25 mouse cellular contexts compared by ENCODE assay signal in the genomic region with DNA sequence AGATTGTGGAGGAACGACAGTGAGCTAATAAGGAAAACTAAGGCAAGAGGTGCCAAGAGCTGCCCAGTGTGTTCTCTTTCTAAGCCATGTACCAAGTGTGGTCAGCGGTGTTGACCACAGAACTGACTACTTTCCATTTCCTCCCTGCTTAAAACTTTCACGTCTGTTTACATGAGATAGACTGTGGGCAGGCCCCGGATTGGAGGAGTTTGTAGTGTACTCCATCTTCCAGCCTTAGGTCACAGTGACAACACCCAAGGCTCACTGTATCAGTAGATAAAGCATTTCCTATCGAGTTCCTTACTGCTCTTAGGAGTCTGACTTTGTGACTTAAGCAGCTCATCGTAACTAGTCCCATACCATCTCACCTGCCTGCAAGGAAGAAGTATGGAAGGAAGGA.
A peak's percentile ranks its signal among the peaks of the same experiment; 100 is the strongest.
DNase-seq lines count a peak whose midpoint lies in the region; ATAC-seq and TF ChIP-seq lines count a peak whose summit lies in the region.
"Had no signal": no experiment of that assay in that cellular context is flagged by ENCODE, and none has a peak within 500 bp of the region (broad histone marks: within the 10 kb centered on the region; RNA-seq: fewer than 3 reads in every experiment).

No protein-coding gene starts in this region.

- no peak overlapping the region for H3K4me3 ChIP-seq in liver, embryonic 11.5 days (ENCODE audit: low read depth, low read length)
- no peak overlapping the region for H3K4me3 ChIP-seq in liver, postnatal 0 days (ENCODE audit: low read depth, low read length)
- H3K4me3 ChIP-seq in MEL (ENCODE audit: control insufficient read depth in 1 of 2, insufficient read depth in 1 of 2, low read depth in 2 of 2, low read length in 2 of 2): no peak overlapping the region
- no peak overlapping the region for H3K4me3 ChIP-seq in hindbrain, embryonic 13.5 days
- H3K4me3 ChIP-seq: embryonic facial prominence, embryonic 10.5 days; embryonic facial prominence, embryonic 12.5 days; forebrain, embryonic 13.5 days; forebrain, embryonic 15.5 days had no signal

- no peak overlapping the region for H3K4me2 ChIP-seq in liver, embryonic 11.5 days
- H3K4me2 ChIP-seq in liver, postnatal 0 days (ENCODE audit: low read depth, low read length): no peak overlapping the region
- H3K4me2 ChIP-seq in hindbrain, embryonic 13.5 days: no peak overlapping the region
- H3K4me2 ChIP-seq: embryonic facial prominence, embryonic 12.5 days; forebrain, embryonic 13.5 days; forebrain, embryonic 15.5 days had no signal

- no peaks in the 10 kb centered on the region for H3K79me2 ChIP-seq in MEL (ENCODE audit: control insufficient read depth, insufficient read depth, low read length, poor library complexity)

- no peak for TF ChIP-seq RAD21 in MEL (IDR thresholded peaks at IDR 0.05; ENCODE audit: low read depth, low read length)

- no peak for DNase-seq in liver, embryonic 11.5 days (ENCODE audit: low spot score)
- no peak for DNase-seq in liver, postnatal 0 days
- peak; percentile 89 for DNase-seq in 416B (ENCODE audit: low read depth)
- peak; percentile 25 for DNase-seq in MEL (ENCODE audit: low read depth, low spot score)
- DNase-seq in adrenal gland, postnatal 14 days: no peak
- DNase-seq in thymus, postnatal 10 days (ENCODE audit: low spot score in 2 of 2): no peak
- DNase-seq: adrenal gland, adult 2 months; adrenal gland, postnatal 10 days; adrenal gland, postnatal 36 days; B cell, adult 2 months; cerebellum, adult 11-12 months; cerebellum, adult 2 months; cerebellum, adult 9-11 months; cerebellum, postnatal 14 days; cerebellum, postnatal 36 days; forebrain, postnatal 0 days had no signal

- no peak overlapping the region for H3K9ac ChIP-seq in liver, embryonic 11.5 days (ENCODE audit: low read depth, low read length)
- H3K9ac ChIP-seq in liver, postnatal 0 days (replicated peaks): no peak overlapping the region
- H3K9ac ChIP-seq in MEL (ENCODE audit: control insufficient read depth, low read depth, low read length, poor library complexity, severe bottlenecking): no peak overlapping the region
- no peak overlapping the region for H3K9ac ChIP-seq in hindbrain, embryonic 13.5 days
- H3K9ac ChIP-seq: embryonic facial prominence, embryonic 12.5 days; forebrain, embryonic 13.5 days; forebrain, embryonic 15.5 days; forebrain, postnatal 0 days had no signal

- whole genome bisulfite sequencing in liver, embryonic 11.5 days: 39% methylated on average over 6 of the region's 6 CpGs
- WGBS in liver, postnatal 0 days (ENCODE audit: insufficient replicate concordance): 43% methylated on average over 6 of the region's 6 CpGs
- WGBS in hindbrain, embryonic 13.5 days: 96% methylated on average over 6 of the region's 6 CpGs

- peak; percentile 43; the same call in 1 of the 2 replicates for ATAC-seq in liver, embryonic 11.5 days (replicated peaks; ENCODE audit: low FRiP score)
- ATAC-seq in liver, postnatal 0 days: no peak
- ATAC-seq in megakaryocyte progenitor cell, adult 5-6 weeks (replicated peaks; ENCODE audit: poor library complexity): peak; percentile 39; the same call in 1 of the 2 replicates
- no peak for ATAC-seq in hindbrain, embryonic 13.5 days (ENCODE audit: low FRiP score)
- ATAC-seq: CD4-positive, CD25-positive, alpha-beta regulatory T cell, adult 4 months; forebrain, embryonic 13.5 days; forebrain, embryonic 15.5 days; forebrain, postnatal 0 days had no signal

- H3K36me3 ChIP-seq in liver, embryonic 11.5 days (ENCODE audit: control insufficient read depth, insufficient read depth, low read length): no peaks in the 10 kb centered on the region
- peaks cover 3% of the 10 kb centered on the region; the same call in 1 of the 2 replicates for H3K36me3 ChIP-seq in liver, postnatal 0 days (replicated peaks; ENCODE audit: insufficient read depth, low read length)
- peaks cover 0 to 2% of the 10 kb centered on the region in 2 experiments; a peak in 1 of 4 replicates for H3K36me3 ChIP-seq in MEL (ENCODE audit: control insufficient read depth in 1 of 2, insufficient read depth in 2 of 2, low read length in 2 of 2)
- peaks cover 11% of the 10 kb centered on the region for H3K36me3 ChIP-seq in hindbrain, embryonic 13.5 days

- H3K9me3 ChIP-seq in liver, embryonic 11.5 days (ENCODE audit: control insufficient read depth, low read length): no peaks in the 10 kb centered on the region
- no peaks in the 10 kb centered on the region for H3K9me3 ChIP-seq in liver, postnatal 0 days (ENCODE audit: low read length)
- no peaks in the 10 kb centered on the region for H3K9me3 ChIP-seq in MEL (replicated peaks; ENCODE audit: insufficient read depth, low read length)
- no peaks in the 10 kb centered on the region for H3K9me3 ChIP-seq in hindbrain, embryonic 13.5 days
- H3K9me3 ChIP-seq: embryonic facial prominence, embryonic 10.5 days; embryonic facial prominence, embryonic 12.5 days; forebrain, embryonic 13.5 days; forebrain, embryonic 15.5 days; G1E had no signal

- H3K4me1 ChIP-seq in liver, embryonic 11.5 days (replicated peaks; ENCODE audit: control insufficient read depth, insufficient read depth, low read length): no peaks in the 10 kb centered on the region
- H3K4me1 ChIP-seq in liver, postnatal 0 days (ENCODE audit: insufficient read depth): no peaks in the 10 kb centered on the region
- no peaks in the 10 kb centered on the region for H3K4me1 ChIP-seq in MEL (ENCODE audit: control insufficient read depth in 1 of 2, insufficient read depth in 2 of 2, low read length in 2 of 2)
- no peaks in the 10 kb centered on the region for H3K4me1 ChIP-seq in hindbrain, embryonic 13.5 days (replicated peaks)
- H3K4me1 ChIP-seq: forebrain, embryonic 13.5 days; forebrain, embryonic 15.5 days had no signal

- TF ChIP-seq EP300 in liver, postnatal 0 days (IDR thresholded peaks at IDR 0.05; ENCODE audit: low read depth): no peak
- TF ChIP-seq EP300 in MEL (IDR thresholded peaks at IDR 0.05; ENCODE audit: low read depth in 1 of 2, low read length in 2 of 2): no peak

- no peak for TF ChIP-seq CTCF in liver, postnatal 0 days (IDR thresholded peaks at IDR 0.05; ENCODE audit: low read depth)
- TF ChIP-seq CTCF in MEL (IDR thresholded peaks at IDR 0.05 in 2 of 3, conservative IDR thresholded peaks at IDR 0.05 in 1 of 3; ENCODE audit: control insufficient read depth in 1 of 3, insufficient read depth in 1 of 3, low read depth in 2 of 3, low read length in 3 of 3, poor library complexity in 1 of 3, severe bottlenecking in 1 of 3): no peak

- no peaks in the 10 kb centered on the region for H3K27me3 ChIP-seq in liver, embryonic 11.5 days (replicated peaks; ENCODE audit: control insufficient read depth, insufficient read depth, low read length)
- H3K27me3 ChIP-seq in liver, postnatal 0 days (ENCODE audit: insufficient read depth, low read length): no peaks in the 10 kb centered on the region
- H3K27me3 ChIP-seq in MEL (ENCODE audit: control insufficient read depth in 1 of 2, insufficient read depth in 2 of 2, low read length in 2 of 2): no peaks in the 10 kb centered on the region
- no peaks in the 10 kb centered on the region for H3K27me3 ChIP-seq in hindbrain, embryonic 13.5 days
- H3K27me3 ChIP-seq: CH12.LX; embryonic facial prominence, embryonic 12.5 days; forebrain, embryonic 13.5 days; forebrain, embryonic 15.5 days had no signal

- no peak overlapping the region for H3K27ac ChIP-seq in liver, embryonic 11.5 days (ENCODE audit: low read depth, low read length)
- H3K27ac ChIP-seq in liver, postnatal 0 days (ENCODE audit: low read depth): no peak overlapping the region
- no peak overlapping the region for H3K27ac ChIP-seq in MEL (ENCODE audit: control insufficient read depth, low read depth, low read length)
- H3K27ac ChIP-seq in hindbrain, embryonic 13.5 days: no peak overlapping the region
- H3K27ac ChIP-seq: embryonic facial prominence, embryonic 10.5 days; embryonic facial prominence, embryonic 12.5 days; forebrain, embryonic 13.5 days; forebrain, embryonic 15.5 days had no signal

- no peak for TF ChIP-seq POLR2A in MEL (IDR thresholded peaks at IDR 0.05; ENCODE audit: control insufficient read depth in 1 of 2, insufficient read depth in 1 of 2, low read depth in 1 of 2, low read length in 2 of 2, poor library complexity in 1 of 2)

TF ChIP-seq in MEL, 35 proteins besides CTCF, POLR2A, EP300 and RAD21:
- TF ChIP-seq E2F4 (IDR thresholded peaks at IDR 0.05; ENCODE audit: borderline replicate concordance, low read depth, low read length): no peak
- TF ChIP-seq SMC3 (IDR thresholded peaks at IDR 0.05; ENCODE audit: low read depth, low read length): no peak
- TF ChIP-seq POLR2AphosphoS2 (IDR thresholded peaks at IDR 0.05; ENCODE audit: low read length): no peak
- no peak for TF ChIP-seq MAZ (IDR thresholded peaks at IDR 0.05; ENCODE audit: low read depth, low read length)
- no peak for TF ChIP-seq TAL1 (IDR thresholded peaks at IDR 0.05; ENCODE audit: low read length)
- TF ChIP-seq POLR2AphosphoS5 (IDR thresholded peaks at IDR 0.05; ENCODE audit: borderline replicate concordance, low read depth, low read length): no peak

Comparison
In these comparisons a context has a peak if more than half of its experiments do, and no peak if none do; other contexts are left out.
1. ATAC-seq: peak in liver, embryonic 11.5 days (single experiment) and megakaryocyte progenitor cell, adult 5-6 weeks (single experiment); none in liver, postnatal 0 days (single experiment) and hindbrain, embryonic 13.5 days (single experiment).
2. DNase-seq: peak in 416B (single experiment) and MEL (single experiment); none in liver, embryonic 11.5 days (single experiment), liver, postnatal 0 days (single experiment), adrenal gland, postnatal 14 days (single experiment) and thymus, postnatal 10 days (0 of 2).